Mouse (Mus musculus) embryonic facial prominence, embryonic 11.5 days (tissue): ENCODE measurements around the gene Gm3676. TPM values are rescaled to one million over a fixed set of nuclear protein-coding genes. Genes with fewer than 3 reads are reported as not detected.

Source experiments
- polyA plus RNA-seq: library from polyadenylated mRNA; unstranded; fragments of >200 nt; fragmentation: Nextera tagmentation; extraction: Ambion mirVana; gene quantifications from 2 replicates; pipeline ENCODE4 v1.2.1, GENCODE M21; 2014

Gm3676 gene
- polyA plus RNA-seq, 1 experiment from 2014 or later = not detected

Other genes with a start within 250 kb of the Gm3676 start
- gene Gm6482, start 238.2 kb downstream of the Gm3676 start, polyA plus RNA-seq = not detected in 2 replicates
- gene Gm7954, start 193.0 kb downstream of the Gm3676 start, polyA plus RNA-seq = not detected in 2 replicates
- gene Gm3486, start 157.0 kb downstream of the Gm3676 start, polyA plus RNA-seq = not detected in 2 replicates
- gene Gm7970, start 90.9 kb downstream of the Gm3676 start, polyA plus RNA-seq = not detected in 2 replicates
- gene 1700049E17Rik2, start 73.3 kb downstream of the Gm3676 start, polyA plus RNA-seq = not detected in 2 replicates
- gene Gm3072, start 21.9 kb downstream of the Gm3676 start, polyA plus RNA-seq = not detected in 2 replicates
- not detected in 2 replicates for gene Gm8068, start 55.4 kb upstream of the Gm3676 start, polyA plus RNA-seq
- not detected in 2 replicates for gene Gm7929, start 104.1 kb upstream of the Gm3676 start, polyA plus RNA-seq
- gene Gm47189, start 126.0 kb upstream of the Gm3676 start, polyA plus RNA-seq = not detected in 2 replicates